Mouse (Mus musculus) A20 (cell line): Measurements from ENCODE around the gene Rcor2.
A peak's percentile ranks its signal among the peaks of the same experiment; 100 is the strongest.

Source experiments
- DNase-seq: peaks from one replicate; pipeline ENCODE4 v3.0.0-alpha.2; 2011; ENCODE audit warnings: low read depth, low spot score

The Rcor2 gene

GRCm38 (mm10) chr19:7267091-7267741 is at the start of gene Rcor2:
TSS of gene Rcor2 (plus strand) at chr19:7267325.
- DNase-seq, result no peak

DNA sequence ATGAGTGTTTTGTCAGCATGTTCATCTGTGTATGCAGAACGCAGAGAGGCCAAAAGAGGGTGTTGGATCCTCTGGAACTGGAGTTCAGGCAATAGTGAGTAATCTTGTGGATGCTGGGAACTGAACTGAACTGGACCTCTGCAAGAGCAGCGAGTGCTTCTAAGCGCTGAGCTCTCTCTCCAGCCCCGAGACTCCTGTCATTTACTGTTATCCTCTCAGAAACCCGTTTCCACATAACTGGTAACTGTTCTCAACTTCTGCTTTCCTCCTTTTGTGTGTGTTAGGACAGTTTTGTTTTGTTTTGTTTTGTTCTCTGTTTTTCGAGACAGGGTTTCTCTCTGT is 49.2 kb upstream of the Rcor2 start:
- no peak for DNase-seq

DNA sequence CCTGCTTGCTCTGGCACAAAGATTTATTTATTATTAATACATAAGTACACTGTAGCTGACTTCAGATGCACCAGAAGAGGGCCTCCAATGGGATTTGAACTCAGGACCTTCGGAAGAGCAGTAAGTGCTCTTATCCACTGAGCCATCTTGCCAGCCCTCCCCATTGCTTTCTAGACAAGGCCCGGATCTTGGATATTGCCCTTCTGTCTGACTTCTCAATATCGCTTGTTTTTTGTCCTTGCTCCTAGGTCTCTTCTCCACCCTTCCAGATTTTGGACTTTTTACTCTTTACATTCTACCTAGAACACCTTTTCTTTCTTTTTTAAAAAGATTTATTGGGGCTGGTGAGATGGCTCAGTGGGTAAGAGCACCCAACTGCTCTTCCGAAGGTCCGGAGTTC is 48.4 kb upstream of the Rcor2 start:
- no peak for DNase-seq

- DNase-seq, result no peak
Observed at GRCm38 (mm10) chr19:7222196-7222595, 44.9 kb upstream of the Rcor2 start.

DNA sequence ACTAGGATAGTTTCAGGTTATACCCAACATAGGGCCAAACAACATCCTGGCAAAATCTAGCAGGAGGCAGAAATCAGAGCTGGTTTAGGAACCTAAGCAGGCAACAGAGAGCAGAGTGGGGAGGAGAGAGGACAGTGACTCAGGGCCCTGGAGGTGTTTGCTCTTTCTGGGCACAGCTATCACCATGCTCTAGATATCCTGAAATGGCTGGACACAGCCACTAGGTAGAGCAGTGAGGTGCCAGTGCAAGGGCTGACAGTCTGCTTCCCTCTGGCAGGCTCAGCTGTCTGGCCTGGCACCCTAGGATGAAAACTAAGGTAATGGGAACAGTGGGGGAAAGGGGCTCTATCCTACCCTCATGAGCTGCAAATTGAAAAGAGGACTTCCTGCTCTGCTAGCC is 43.6 kb upstream of the Rcor2 start:
- no peak for DNase-seq

DNA sequence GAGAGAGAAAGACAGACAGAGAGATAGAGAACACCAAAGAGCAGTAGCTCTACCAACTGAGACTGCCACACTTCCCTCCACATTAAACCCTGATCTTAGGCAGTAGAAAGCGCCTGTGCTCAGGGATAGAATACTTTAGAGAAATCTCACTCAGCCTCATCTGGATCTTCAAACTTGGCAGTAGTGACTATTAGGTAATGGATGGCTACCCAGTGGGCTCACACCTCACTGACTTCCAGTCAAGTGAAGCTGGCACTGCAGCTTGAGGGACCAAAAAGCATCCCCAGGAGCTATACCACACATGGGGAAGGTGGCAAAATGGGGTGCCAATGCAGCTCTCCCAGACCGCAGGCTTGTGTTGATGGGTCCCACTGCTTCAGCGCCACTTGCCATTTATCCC is 42.9 kb upstream of the Rcor2 start:
- DNase-seq, result no peak

- no peak for DNase-seq
Observed at GRCm38 (mm10) chr19:7225096-7225690, 41.9 kb upstream of the Rcor2 start.

DNA sequence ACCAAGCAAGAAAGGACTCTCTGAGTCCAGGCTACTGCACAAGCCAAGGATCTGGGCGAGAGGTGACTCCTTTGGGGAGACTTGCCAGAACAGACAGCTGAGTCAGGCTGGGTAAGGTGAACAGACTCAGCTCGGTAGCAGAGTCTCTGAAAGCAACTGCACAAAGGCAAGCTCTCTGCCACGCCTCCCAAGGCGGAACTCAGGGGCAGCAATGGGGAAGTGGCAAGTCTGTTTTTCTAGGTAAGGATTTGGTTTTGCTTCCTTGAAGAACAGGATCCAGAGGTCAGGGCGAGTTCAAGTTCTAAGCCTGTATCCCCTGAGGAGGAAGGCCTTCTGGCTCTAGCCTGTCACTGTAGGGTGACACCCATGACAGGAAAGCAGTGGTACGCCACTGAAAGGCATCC is 40.6 kb upstream of the Rcor2 start:
- DNase-seq, result no peak

DNA sequence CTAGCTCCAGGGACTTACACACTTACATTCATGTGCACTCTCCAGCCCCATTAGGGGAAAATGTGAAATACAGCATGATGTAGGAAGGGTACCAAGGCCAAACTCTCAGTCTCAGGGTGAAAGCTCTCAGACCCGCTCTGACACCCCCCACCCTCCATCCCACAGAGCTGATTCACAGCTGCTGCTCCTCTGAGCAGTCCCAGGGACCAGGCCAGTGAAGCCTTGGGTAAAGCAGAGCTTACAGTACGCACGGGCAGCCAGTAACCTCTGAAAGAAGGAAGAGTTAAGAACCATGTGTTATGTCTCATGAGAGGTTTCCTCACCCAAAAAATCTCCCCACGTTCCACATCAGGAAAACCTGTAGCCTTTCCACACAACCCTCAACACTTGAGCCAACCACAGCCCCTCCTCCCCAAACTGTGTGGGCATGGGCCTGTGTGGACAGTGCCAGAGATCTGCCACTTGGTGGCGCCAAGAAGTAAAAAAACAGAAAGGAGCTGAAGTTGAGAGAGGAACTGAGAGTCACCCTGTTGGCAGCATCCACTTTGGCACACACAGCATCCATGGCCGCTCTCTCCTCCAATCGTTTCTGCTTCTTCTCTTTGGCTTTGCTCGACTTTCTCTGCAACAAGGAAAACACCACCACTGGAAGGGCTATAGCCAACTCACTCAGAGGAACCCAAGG is 32.4 kb upstream of the Rcor2 start:
- DNase-seq, result peak; percentile 82

- DNase-seq, result no peak
Observed at GRCm38 (mm10) chr19:7235461-7235860, 31.7 kb upstream of the Rcor2 start.

DNA sequence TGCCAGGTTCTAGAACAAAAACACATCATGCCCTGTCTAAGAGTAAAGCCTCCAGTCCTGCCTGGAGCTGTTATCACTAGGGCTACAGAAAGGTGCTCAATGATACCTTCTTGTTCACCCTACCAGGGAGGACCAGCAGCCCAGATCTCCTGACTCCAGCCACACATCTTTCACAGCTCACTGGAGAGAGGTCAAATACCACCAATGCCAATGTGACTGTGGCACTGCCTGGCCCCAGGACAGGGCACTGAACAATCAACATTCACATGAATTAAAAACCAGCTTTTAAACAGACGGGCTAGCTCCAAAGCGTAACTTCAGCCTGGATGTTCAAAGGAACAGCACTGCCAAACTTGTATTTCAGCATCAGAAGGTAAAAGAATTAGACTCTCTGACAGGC is 31.1 kb upstream of the Rcor2 start:
- no peak for DNase-seq

DNA sequence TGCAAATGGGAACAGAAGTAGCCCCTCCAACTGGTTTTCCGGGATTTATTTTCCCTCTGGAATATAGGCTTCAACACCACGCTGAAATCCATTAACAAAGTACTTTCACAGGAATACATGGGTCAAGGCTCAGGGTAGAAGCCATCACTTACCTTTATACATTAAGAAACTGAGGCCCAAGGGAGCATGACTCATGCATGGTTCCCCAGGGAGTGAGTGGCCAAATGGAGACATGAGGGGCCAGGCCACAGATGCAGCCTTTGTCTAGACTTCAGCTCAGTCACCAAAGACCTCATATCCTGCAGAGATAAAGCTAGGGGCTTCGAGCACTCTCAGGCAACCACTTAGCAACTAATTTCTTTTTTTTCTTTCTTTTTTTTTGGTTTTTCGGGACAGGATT is 30.4 kb upstream of the Rcor2 start:
- no peak for DNase-seq

DNA sequence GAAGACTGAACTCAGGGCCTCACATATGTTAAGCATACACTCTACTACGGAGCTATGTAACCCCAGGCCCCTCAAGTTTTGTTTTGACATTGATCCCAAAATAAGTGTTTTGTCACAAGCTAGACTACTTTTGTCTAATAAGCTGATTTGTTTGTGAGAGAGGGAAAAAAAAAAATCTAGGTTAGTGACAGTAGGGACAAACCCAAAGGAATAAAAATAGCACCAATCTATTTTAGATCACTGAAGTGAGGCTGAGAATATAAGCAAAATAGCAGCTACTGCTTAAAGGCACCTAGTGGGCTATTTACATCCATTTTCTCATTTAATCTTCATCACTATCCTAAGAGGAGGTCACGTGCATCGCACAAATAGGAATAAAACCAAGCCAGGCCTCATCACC is 27.6 kb upstream of the Rcor2 start:
- no peak for DNase-seq

GRCm38 (mm10) chr19:7240291-7240690 is 26.8 kb upstream of the Rcor2 start:
- DNase-seq, result peak; percentile 69

DNA sequence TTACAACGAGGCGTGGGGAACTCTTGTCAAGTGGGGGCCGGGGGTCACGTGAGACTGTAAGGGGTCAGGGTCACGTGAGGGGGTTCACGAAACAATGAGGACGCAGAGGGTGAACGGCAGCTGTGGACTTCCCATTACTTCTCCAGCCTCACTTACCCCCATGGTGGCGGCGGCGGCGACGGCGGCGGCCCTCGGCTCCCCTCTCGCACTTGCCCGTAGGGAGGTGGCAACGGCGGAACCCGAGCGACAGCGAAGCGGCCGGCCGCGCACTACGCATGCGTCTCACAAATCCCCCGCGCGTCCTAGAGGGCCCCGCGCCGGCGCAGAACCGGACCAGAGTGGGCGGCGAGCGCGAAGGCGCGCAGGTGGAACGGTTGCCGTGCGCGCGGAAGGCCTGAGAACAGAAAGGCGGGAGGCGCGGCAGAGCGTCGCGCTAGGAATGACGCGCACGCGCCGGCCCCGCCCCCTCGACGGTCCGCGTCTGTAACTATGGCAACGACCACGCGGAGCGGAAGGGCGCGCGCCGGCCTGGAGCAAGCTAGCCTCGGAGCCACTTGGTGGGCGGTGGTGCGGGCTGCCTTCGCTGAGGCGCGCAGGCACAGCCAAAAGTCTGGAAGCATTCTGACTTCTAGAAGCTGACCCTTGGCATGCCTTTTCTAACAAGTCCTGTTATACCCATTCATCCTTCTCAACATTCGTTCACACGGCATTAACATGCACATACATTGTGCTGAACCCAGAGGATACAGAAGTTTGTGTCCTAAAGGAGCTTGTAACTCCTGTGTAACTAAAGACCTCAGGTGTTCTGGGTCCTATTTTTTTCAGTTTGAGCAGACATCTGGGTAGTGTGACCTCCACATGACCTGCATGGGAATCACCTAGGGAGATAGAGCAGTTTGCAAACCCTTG is 26.1 kb upstream of the Rcor2 start, which contains the start of gene Naa40:
TSS of gene Naa40 (minus strand) at position 402 of the 909 bp plus-strand sequence.
- peak; percentile 98 for DNase-seq

GRCm38 (mm10) chr19:7246021-7246420 is 21.1 kb upstream of the Rcor2 start:
- no peak for DNase-seq

- DNase-seq, result no peak
Observed at GRCm38 (mm10) chr19:7257881-7258280, 9.2 kb upstream of the Rcor2 start.

- DNase-seq, result no peak
Observed at GRCm38 (mm10) chr19:7261476-7261875, 5.6 kb upstream of the Rcor2 start.

DNA sequence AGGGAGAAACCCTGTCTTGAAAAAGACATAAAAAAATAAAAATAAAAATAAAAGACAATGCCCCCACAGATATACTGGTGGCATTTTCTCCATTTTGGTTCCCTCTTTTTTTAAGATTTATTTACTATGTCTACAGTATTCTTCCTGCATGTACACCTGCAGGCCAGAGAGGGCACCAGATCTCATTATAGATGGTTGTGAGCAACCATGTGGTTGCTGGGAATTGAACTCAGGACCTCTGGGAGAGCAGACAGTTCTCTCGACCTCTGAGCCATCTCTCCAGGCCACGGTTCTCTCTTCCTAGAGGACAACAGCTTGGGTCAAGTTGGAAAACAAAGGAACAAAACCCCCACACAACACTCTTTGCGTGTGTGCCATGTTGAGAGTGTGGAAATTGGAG is 5.2 kb upstream of the Rcor2 start:
- no peak for DNase-seq

DNA sequence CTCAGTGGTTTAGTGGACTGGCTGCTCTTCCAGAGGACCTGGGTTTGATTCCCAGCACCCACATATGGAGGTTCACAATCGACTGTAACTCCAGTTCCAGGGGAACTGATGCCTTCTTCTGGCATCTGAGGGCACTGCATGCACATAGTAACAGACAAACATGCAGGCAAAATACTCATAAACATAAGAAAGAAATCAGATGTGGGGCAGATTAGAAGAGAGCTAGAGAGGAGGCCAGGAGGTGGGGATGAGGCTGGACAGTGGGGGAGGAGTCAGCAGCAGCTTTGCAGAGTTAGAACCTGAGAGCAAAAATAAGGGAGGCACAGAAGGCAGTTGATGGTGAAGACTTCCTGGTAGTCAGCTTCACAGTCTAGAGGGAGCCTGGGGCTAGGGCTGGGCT is 4.5 kb upstream of the Rcor2 start:
- DNase-seq, result no peak

- DNase-seq, result peak; percentile 79
Observed at GRCm38 (mm10) chr19:7264088-7264765, 2.9 kb upstream of the Rcor2 start.
